ENCODE assay signal across 19 mouse cellular contexts in the genomic region with DNA sequence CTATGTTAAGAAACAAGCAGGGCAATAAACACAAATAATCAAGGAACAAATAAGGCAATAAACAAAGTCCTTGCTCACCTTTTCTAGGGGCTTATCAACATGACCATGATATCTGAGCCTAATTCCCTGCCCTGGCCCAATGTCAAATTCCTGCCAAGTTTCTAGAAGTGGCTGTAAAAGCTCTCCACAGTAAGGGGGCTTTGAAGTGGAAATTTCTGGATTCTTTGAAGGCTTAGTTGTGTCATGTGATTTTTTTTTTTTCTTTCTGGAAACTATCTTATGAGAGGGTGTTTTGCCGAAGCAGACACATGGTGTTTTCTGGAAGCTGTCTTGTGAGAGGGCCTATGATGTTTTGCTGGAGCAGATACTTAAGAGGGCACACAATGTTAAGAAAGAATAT. TPM values are rescaled to one million over a fixed set of nuclear protein-coding genes. Genes with fewer than 3 reads are reported as not detected.
DNase-seq lines count a peak whose midpoint lies in the region; ATAC-seq and TF ChIP-seq lines count a peak whose summit lies in the region.
"Had no signal": no experiment of that assay in that cellular context is flagged by ENCODE, and none has a peak within 500 bp of the region (broad histone marks: within the 10 kb centered on the region; RNA-seq: fewer than 3 reads in every experiment).

No protein-coding gene starts in this region.

- TF ChIP-seq CTCF in brain, embryonic 14.5 days (IDR thresholded peaks at IDR 0.05; ENCODE audit: borderline replicate concordance, extremely low read depth, insufficient read depth, insufficient read length) = no peak

- 28% methylated on average over 1 of the region's 1 CpGs for WGBS in forebrain, embryonic 14.5 days
- WGBS in forebrain, embryonic 16.5 days = 21% methylated on average over 1 of the region's 1 CpGs
- 49% methylated on average over 1 of the region's 1 CpGs for WGBS in midbrain, embryonic 14.5 days
- 75% methylated on average over 1 of the region's 1 CpGs for WGBS in midbrain, embryonic 10.5 days
- 74% methylated on average over 1 of the region's 1 CpGs for WGBS in heart, embryonic 10.5 days

- no peak overlapping the region for H3K4me2 ChIP-seq in forebrain, embryonic 14.5 days (ENCODE audit: low read length)
- no peak overlapping the region for H3K4me2 ChIP-seq in forebrain, embryonic 16.5 days (ENCODE audit: low read length)
- no peak overlapping the region for H3K4me2 ChIP-seq in midbrain, embryonic 14.5 days (ENCODE audit: low read length)
- H3K4me2 ChIP-seq: forebrain, embryonic 13.5 days; heart, embryonic 13.5 days; hindbrain, embryonic 12.5 days; hindbrain, embryonic 15.5 days had no signal

- no peak for ATAC-seq in forebrain, embryonic 14.5 days
- no peak for ATAC-seq in forebrain, embryonic 16.5 days
- no peak for ATAC-seq in midbrain, embryonic 14.5 days (ENCODE audit: low FRiP score, low TSS enrichment)
- ATAC-seq: forebrain, embryonic 13.5 days had no signal

- no peaks in the 10 kb centered on the region for H3K36me3 ChIP-seq in forebrain, embryonic 14.5 days (ENCODE audit: control insufficient read depth, insufficient read depth, low read length)
- H3K36me3 ChIP-seq in forebrain, embryonic 16.5 days (ENCODE audit: control insufficient read depth, insufficient read depth) = no peaks in the 10 kb centered on the region
- no peaks in the 10 kb centered on the region for H3K36me3 ChIP-seq in midbrain, embryonic 14.5 days (ENCODE audit: control insufficient read depth, insufficient read depth, low read length)
- no peaks in the 10 kb centered on the region for H3K36me3 ChIP-seq in midbrain, embryonic 10.5 days
- no peaks in the 10 kb centered on the region for H3K36me3 ChIP-seq in heart, embryonic 10.5 days
- H3K36me3 ChIP-seq: forebrain, embryonic 10.5 days; heart, embryonic 13.5 days; hindbrain, embryonic 12.5 days; hindbrain, embryonic 15.5 days had no signal

- no peak overlapping the region for H3K4me3 ChIP-seq in forebrain, embryonic 14.5 days (ENCODE audit: low read depth, low read length)
- H3K4me3 ChIP-seq in forebrain, embryonic 16.5 days (replicated peaks; ENCODE audit: low read length) = no peak overlapping the region
- H3K4me3 ChIP-seq in midbrain, embryonic 14.5 days (replicated peaks; ENCODE audit: low read depth, low read length) = no peak overlapping the region
- H3K4me3 ChIP-seq in midbrain, embryonic 10.5 days = no peak overlapping the region
- H3K4me3 ChIP-seq in heart, embryonic 10.5 days = no peak overlapping the region
- H3K4me3 ChIP-seq: forebrain, embryonic 10.5 days; forebrain, embryonic 13.5 days; heart, embryonic 13.5 days; hindbrain, embryonic 12.5 days; hindbrain, embryonic 15.5 days had no signal

- H3K27ac ChIP-seq in forebrain, embryonic 14.5 days (ENCODE audit: low read depth, low read length) = no peak overlapping the region
- H3K27ac ChIP-seq in forebrain, embryonic 16.5 days (ENCODE audit: low read length) = no peak overlapping the region
- H3K27ac ChIP-seq in midbrain, embryonic 14.5 days (replicated peaks; ENCODE audit: low read depth, low read length) = no peak overlapping the region
- no peak overlapping the region for H3K27ac ChIP-seq in midbrain, embryonic 10.5 days (replicated peaks)
- H3K27ac ChIP-seq in heart, embryonic 10.5 days = no peak overlapping the region
- H3K27ac ChIP-seq: forebrain, embryonic 10.5 days; forebrain, embryonic 13.5 days; heart, embryonic 13.5 days; hindbrain, embryonic 12.5 days; hindbrain, embryonic 15.5 days had no signal

- no peak overlapping the region for H3K9ac ChIP-seq in forebrain, embryonic 14.5 days (ENCODE audit: low read length)
- H3K9ac ChIP-seq in forebrain, embryonic 16.5 days (replicated peaks; ENCODE audit: low read depth, low read length) = no peak overlapping the region
- H3K9ac ChIP-seq in midbrain, embryonic 14.5 days (replicated peaks; ENCODE audit: low read length) = no peak overlapping the region
- H3K9ac ChIP-seq: forebrain, embryonic 13.5 days; heart, embryonic 13.5 days; hindbrain, embryonic 12.5 days; hindbrain, embryonic 15.5 days had no signal

- no peaks in the 10 kb centered on the region for H3K9me3 ChIP-seq in forebrain, embryonic 14.5 days (replicated peaks; ENCODE audit: control insufficient read depth, low read length)
- H3K9me3 ChIP-seq in forebrain, embryonic 16.5 days (ENCODE audit: control insufficient read depth, low read length) = no peaks in the 10 kb centered on the region
- no peaks in the 10 kb centered on the region for H3K9me3 ChIP-seq in midbrain, embryonic 14.5 days (ENCODE audit: control insufficient read depth, low read length)
- 0 out of 2 replicates have a peak, but pooled peaks cover 5% of the 10 kb centered on the region for H3K9me3 ChIP-seq in midbrain, embryonic 10.5 days (replicated peaks)
- H3K9me3 ChIP-seq in heart, embryonic 10.5 days = no peaks in the 10 kb centered on the region
- H3K9me3 ChIP-seq: forebrain, embryonic 10.5 days; forebrain, embryonic 13.5 days; heart, embryonic 13.5 days; hindbrain, embryonic 12.5 days; hindbrain, embryonic 15.5 days had no signal

- DNase-seq in forebrain, embryonic 14.5 days (ENCODE audit: low spot score) = peak; percentile 4
- DNase-seq in midbrain, embryonic 14.5 days = peak; percentile 11
- DNase-seq in midbrain, embryonic 10.5 days (ENCODE audit: low spot score) = no peak
- DNase-seq in brain, embryonic 14.5 days (ENCODE audit: low read depth) = peak; percentile 22
- DNase-seq in lung, postnatal 36 days = peak; percentile 58
- DNase-seq in heart, embryonic 10.5 days (ENCODE audit: low spot score) = no peak
- no peak for DNase-seq in testis, postnatal 10 days (ENCODE audit: low spot score)
- DNase-seq: adrenal gland, postnatal 10 days; cerebellum, adult 18-20 months; cerebellum, adult 9-10 months; cerebellum, postnatal 14 days; gastrocnemius, postnatal 25 days; heart, adult 18-20 months had no signal

- no peaks in the 10 kb centered on the region for H3K27me3 ChIP-seq in forebrain, embryonic 14.5 days (replicated peaks; ENCODE audit: control insufficient read depth, insufficient read depth, low read length)
- no peaks in the 10 kb centered on the region for H3K27me3 ChIP-seq in forebrain, embryonic 16.5 days (replicated peaks; ENCODE audit: control insufficient read depth, insufficient read depth, low read length)
- H3K27me3 ChIP-seq in midbrain, embryonic 14.5 days (ENCODE audit: control insufficient read depth, insufficient read depth, low read length) = no peaks in the 10 kb centered on the region
- no peaks in the 10 kb centered on the region for H3K27me3 ChIP-seq in midbrain, embryonic 10.5 days (ENCODE audit: low read depth, poor library complexity, severe bottlenecking)
- H3K27me3 ChIP-seq in heart, embryonic 10.5 days (ENCODE audit: insufficient read depth, poor library complexity, severe bottlenecking) = no peaks in the 10 kb centered on the region
- H3K27me3 ChIP-seq: forebrain, embryonic 13.5 days; heart, embryonic 13.5 days; hindbrain, embryonic 12.5 days; hindbrain, embryonic 15.5 days had no signal

- no peaks in the 10 kb centered on the region for H3K4me1 ChIP-seq in forebrain, embryonic 14.5 days (ENCODE audit: control insufficient read depth, insufficient read depth, low read length)
- no peaks in the 10 kb centered on the region for H3K4me1 ChIP-seq in forebrain, embryonic 16.5 days (replicated peaks; ENCODE audit: control insufficient read depth, insufficient read depth, low read length)
- H3K4me1 ChIP-seq in midbrain, embryonic 14.5 days (ENCODE audit: control insufficient read depth, insufficient read depth, low read length) = no peaks in the 10 kb centered on the region
- 0 out of 2 replicates have a peak, but pooled peaks cover under 1% of the 10 kb centered on the region for H3K4me1 ChIP-seq in midbrain, embryonic 10.5 days
- H3K4me1 ChIP-seq in heart, embryonic 10.5 days = no peaks in the 10 kb centered on the region
- H3K4me1 ChIP-seq: forebrain, embryonic 13.5 days; heart, embryonic 13.5 days; hindbrain, embryonic 12.5 days; hindbrain, embryonic 15.5 days had no signal

- no peak for TF ChIP-seq POLR2A in brain, embryonic 14.5 days (IDR thresholded peaks at IDR 0.05; ENCODE audit: borderline replicate concordance, extremely low read depth, insufficient read depth, insufficient read length, poor library complexity, severe bottlenecking)

RNA-seq across cellular contexts. Expression of gene Zfp280d, which starts 19.4 kb away (rescaled TPM):
- polyA plus RNA-seq in forebrain, embryonic 14.5 days (2014; fragmentation: Nextera tagmentation; extraction: Ambion mirVana) = 38.7 and 41.6 TPM in 2 replicates
- 48.9 and 49.9 TPM in 2 replicates for polyA plus RNA-seq in forebrain, embryonic 16.5 days (2015; fragmentation: Nextera tagmentation; extraction: Ambion mirVana)
- polyA plus RNA-seq in midbrain, embryonic 14.5 days (2014; fragmentation: Nextera tagmentation; extraction: Ambion mirVana) = 46.7 and 53.3 TPM in 2 replicates
- polyA plus RNA-seq in midbrain, embryonic 10.5 days (2016; fragmentation: Nextera tagmentation; extraction: Ambion mirVana) = 47.4 and 51.1 TPM in 2 replicates
- 65.7 and 73.7 TPM in 2 replicates for polyA plus RNA-seq in brain, embryonic 14.5 days (2012; rRNA removed)
- 29.0 and 34.0 TPM in 2 replicates for polyA plus RNA-seq in heart, embryonic 10.5 days (2016; fragmentation: Nextera tagmentation; extraction: Ambion mirVana)

Comparison
In these comparisons a context has a peak if more than half of its experiments do, and no peak if none do; other contexts are left out.
1. DNase-seq: peak in forebrain, embryonic 14.5 days (single experiment), midbrain, embryonic 14.5 days (single experiment), brain, embryonic 14.5 days (single experiment) and lung, postnatal 36 days (single experiment); none in midbrain, embryonic 10.5 days (single experiment), heart, embryonic 10.5 days (single experiment) and testis, postnatal 10 days (single experiment).